Mouse (Mus musculus) spleen, adult 2 months (tissue): ENCODE results near the gene Ap4s1.

ENCODE experiments used
- CTCF ChIP-seq: fragments of 200-500 bp; IDR thresholded peaks from 2 replicates; pipeline ENCODE4 v1.5.1; 2011; ENCODE audit warnings: mild to moderate bottlenecking, inconsistent platforms; ENCODE audit not compliant: insufficient read depth, insufficient read length, insufficient replicate concordance; ENCODE audit errors: extremely low read depth
- POLR2A ChIP-seq: fragments of 200-500 bp; IDR thresholded peaks from 2 replicates; pipeline ENCODE4 v1.6.1; 2011; ENCODE audit warnings: low read depth, low read length, inconsistent platforms

GRCm38 (mm10) chr12:51694966-51695365, 4.1 kb downstream of the Ap4s1 start:
- TF ChIP-seq POLR2A (no peak), CTCF (no peak)
